Mouse (Mus musculus) midbrain, embryonic 16.5 days (tissue): ENCODE measurements around the gene Kcne4. TPM values are rescaled to one million over a fixed set of nuclear protein-coding genes. Genes with fewer than 3 reads are reported as not detected.

Source experiments
- ATAC-seq: fragments of 200-750 bp; cut with Nextera tagmentation; 2 replicates; pipeline ENCODE4 v1.8.0; 2017; ENCODE audit warnings: moderate TSS enrichment
- H3K27ac ChIP-seq: fragments of 300-500 bp; sonication (generic); 2 replicates; pipeline ENCODE4 v1.5.1; 2014; ENCODE audit warnings: mild to moderate bottlenecking, low read length, mixed read lengths
- H3K27me3 ChIP-seq: fragments of 300-500 bp; sonication (generic); 2 replicates; pipeline ENCODE4 v1.6.1; 2014; ENCODE audit warnings: low read depth, low read length, mixed read lengths; ENCODE audit not compliant: control insufficient read depth, insufficient read depth
- H3K36me3 ChIP-seq: fragments of 300-500 bp; sonication (generic); 2 replicates; pipeline ENCODE4 v1.6.1; 2014; ENCODE audit warnings: mild to moderate bottlenecking, low read length, moderate library complexity, mixed read lengths; ENCODE audit not compliant: control insufficient read depth, insufficient read depth
- H3K4me1 ChIP-seq: fragments of 300-500 bp; sonication (generic); 2 replicates; pipeline ENCODE4 v1.6.1; 2014; ENCODE audit warnings: mild to moderate bottlenecking, low read length, mixed read lengths; ENCODE audit not compliant: control insufficient read depth, insufficient read depth
- H3K4me2 ChIP-seq: fragments of 300-500 bp; sonication (generic); 2 replicates; pipeline ENCODE4 v1.6.1; 2014; ENCODE audit warnings: mild to moderate bottlenecking, low read length, mixed read lengths
- H3K4me3 ChIP-seq: fragments of 300-500 bp; sonication (generic); 2 replicates; pipeline ENCODE4 v1.5.1; 2014; ENCODE audit warnings: low read depth, mild to moderate bottlenecking, low read length, moderate library complexity, mixed read lengths
- H3K9ac ChIP-seq: fragments of 300-500 bp; sonication (generic); 2 replicates; pipeline ENCODE4 v1.6.1; 2014; ENCODE audit warnings: low read depth, low read length, mixed read lengths
- H3K9me3 ChIP-seq: fragments of 300-500 bp; sonication (generic); replicated peaks from 2 replicates; pipeline ENCODE4 v1.6.1; 2014; ENCODE audit warnings: mild to moderate bottlenecking, low read length, mixed read lengths; ENCODE audit not compliant: control insufficient read depth, poor library complexity, severe bottlenecking
- WGBS: fragments of 180-500 bp; shearing (Covaris S2); extraction: QIAGEN DNeasy Blood & Tissue Kit; methylation state at CpG from one replicate; pipeline ENCODE4 v1.1.7; 2014; 5-methylcytosine and 5-hydroxymethylcytosine counted together
- polyA plus RNA-seq: library from polyadenylated mRNA; unstranded; fragments of >200 nt; fragmentation: Nextera tagmentation; extraction: Ambion mirVana; gene quantifications from 2 replicates; pipeline ENCODE4 v1.2.1, GENCODE M21; 2015

The Kcne4 gene
- polyA plus RNA-seq, 1 experiment from 2014 or later, result 1.5 TPM

DNA sequence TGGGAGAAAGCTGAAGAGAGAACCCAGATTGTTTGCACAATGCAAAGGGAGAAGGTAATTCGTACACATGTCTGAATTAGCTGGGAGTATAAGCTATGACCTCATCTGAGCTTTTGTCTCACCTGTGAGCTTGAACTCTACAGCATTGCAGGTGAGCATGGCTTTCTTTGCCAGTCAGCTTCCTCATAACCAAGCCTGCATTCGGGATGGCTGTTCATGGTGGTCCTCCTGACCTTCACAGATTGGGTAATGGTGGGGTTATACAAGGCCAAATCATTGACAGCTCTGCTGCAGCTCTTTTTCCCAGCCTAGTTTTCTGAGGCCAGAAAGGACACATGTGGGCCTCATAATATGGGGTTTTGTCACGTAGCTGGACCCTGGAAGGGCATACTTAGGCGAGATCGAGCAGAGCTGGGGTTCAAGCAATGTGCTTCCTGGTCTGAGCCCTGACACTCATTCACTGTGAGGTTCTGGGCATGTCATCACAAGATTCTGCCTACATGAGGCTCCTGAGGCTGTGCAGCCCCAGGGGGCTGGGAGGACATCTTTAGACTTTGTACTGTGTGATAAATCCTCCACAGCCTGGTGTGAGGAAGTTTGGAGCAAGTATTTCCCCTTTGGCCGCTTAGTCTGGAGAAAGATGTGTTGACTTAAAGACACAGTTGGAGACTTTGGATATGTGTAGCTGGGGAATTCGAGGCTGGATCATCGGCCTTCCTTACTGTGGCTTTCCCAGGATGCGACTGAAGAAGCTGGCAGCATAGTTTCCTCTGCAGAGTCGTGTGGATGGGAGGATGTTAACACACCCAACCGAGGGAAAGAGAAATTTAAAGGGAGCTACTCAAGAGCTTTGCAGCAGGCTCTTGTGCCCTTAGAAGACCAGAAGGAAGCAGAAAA, 2.3 kb downstream of the Kcne4 start:
- no peak for ATAC-seq
- Histone ChIP-seq H3K27ac (0 out of 2 replicates have a peak overlapping the region, but pooled peaks have one; percentile 33), H3K4me3 (no peak overlapping the region)

DNA sequence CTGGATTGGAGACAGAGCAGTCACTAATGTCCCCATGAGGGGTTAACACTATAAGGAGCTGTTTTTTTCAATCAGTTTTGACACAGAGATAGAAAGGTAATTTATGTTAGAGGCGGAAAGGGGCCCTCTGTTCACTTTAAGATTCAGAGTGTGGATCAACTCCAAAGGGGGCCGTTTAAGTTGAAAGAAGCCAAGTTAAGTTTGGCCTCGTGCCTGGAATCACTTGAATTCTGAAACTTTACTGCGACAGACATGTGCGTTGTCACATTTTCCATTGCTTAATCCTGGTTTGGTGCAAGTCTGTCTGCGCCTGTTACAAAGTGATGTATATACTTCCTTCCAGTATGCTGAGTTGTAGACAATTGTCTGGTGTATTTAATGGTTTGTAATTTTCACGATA, 3.0 kb downstream of the Kcne4 start:
- Histone ChIP-seq H3K4me3 (no peak overlapping the region), H3K4me1 (peaks cover 4% of the 10 kb centered on the region; the same call in 1 of the 2 replicates), H3K9me3 (no peaks in the 10 kb centered on the region), H3K27ac (0 out of 2 replicates have a peak overlapping the region, but pooled peaks have one; percentile 33), H3K4me2 (no peak overlapping the region), H3K9ac (no peak overlapping the region), H3K27me3 (no peaks in the 10 kb centered on the region), H3K36me3 (no peaks in the 10 kb centered on the region)
- peak; percentile 40; the same call in 1 of the 2 replicates for ATAC-seq
- WGBS, result 34% methylated on average over 7 of the region's 7 CpGs

More for the DNA sequence above, 2.3 kb downstream of the Kcne4 start:
- Histone ChIP-seq H3K9ac (no peak overlapping the region), H3K4me1 (peaks cover 4% of the 10 kb centered on the region; the same call in 1 of the 2 replicates), H3K9me3 (no peaks in the 10 kb centered on the region), H3K27me3 (no peaks in the 10 kb centered on the region), H3K4me2 (no peak overlapping the region), H3K36me3 (no peaks in the 10 kb centered on the region)
- WGBS, result 66% methylated on average over 11 of the region's 11 CpGs

DNA sequence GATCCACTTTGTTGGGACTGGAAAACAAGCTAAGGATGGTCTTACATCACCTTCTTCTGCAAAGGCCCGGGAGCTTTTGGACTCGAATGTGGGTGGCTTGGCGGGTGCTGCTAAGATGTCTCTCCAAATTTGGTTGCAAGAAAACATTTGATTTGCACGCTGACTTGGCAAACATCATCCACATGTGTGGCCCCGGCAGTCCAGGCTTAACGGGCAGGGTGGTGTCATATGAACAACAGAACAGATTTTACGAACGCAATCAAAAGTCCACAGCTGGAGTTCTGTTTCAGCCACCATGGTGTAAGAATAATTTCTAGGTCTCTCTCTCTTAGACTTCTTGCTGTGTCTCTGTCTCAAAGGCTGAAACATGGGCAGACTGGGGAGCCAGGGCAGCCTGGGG, 3.6 kb downstream of the Kcne4 start:
- no peak for ATAC-seq

DNA sequence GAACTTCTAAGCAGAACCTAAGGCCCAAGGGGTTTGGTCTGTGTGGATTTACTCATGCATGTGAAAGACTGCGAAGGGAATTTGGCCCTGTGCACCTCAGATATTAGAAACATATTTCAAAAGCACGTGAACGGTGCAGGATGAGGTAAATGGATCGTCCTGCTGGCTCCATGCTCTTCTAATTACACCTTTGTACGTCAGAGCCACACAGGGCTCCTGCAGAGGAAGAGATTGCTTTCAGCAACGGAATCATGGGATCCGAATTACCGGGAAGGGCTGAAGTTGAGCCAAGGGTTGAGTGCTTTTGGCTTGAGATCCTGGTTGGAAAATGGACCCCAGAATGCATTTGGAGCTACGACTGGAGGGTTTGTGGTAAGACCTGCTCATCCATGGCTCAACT, 4.6 kb downstream of the Kcne4 start:
- H3K9me3 ChIP-seq, result no peaks in the 10 kb centered on the region
- no peaks in the 10 kb centered on the region for H3K27me3 ChIP-seq
- no peak overlapping the region for H3K27ac ChIP-seq
- 57% methylated on average over 9 of the region's 9 CpGs for WGBS
- H3K9ac ChIP-seq, result no peak overlapping the region
- no peaks in the 10 kb centered on the region for H3K36me3 ChIP-seq
- H3K4me1 ChIP-seq, result peaks cover 4% of the 10 kb centered on the region; the same call in 1 of the 2 replicates
- no peak overlapping the region for H3K4me2 ChIP-seq
- no peak for ATAC-seq
- no peak overlapping the region for H3K4me3 ChIP-seq

More for the DNA sequence above, 3.6 kb downstream of the Kcne4 start:
- WGBS, result 64% methylated on average over 8 of the region's 8 CpGs
- H3K27ac ChIP-seq, result no peak overlapping the region
- H3K4me1 ChIP-seq, result peaks cover 4% of the 10 kb centered on the region; the same call in 1 of the 2 replicates
- no peak overlapping the region for H3K4me3 ChIP-seq
- no peaks in the 10 kb centered on the region for H3K36me3 ChIP-seq
- no peaks in the 10 kb centered on the region for H3K9me3 ChIP-seq
- H3K27me3 ChIP-seq, result no peaks in the 10 kb centered on the region
- H3K4me2 ChIP-seq, result no peak overlapping the region
- H3K9ac ChIP-seq, result no peak overlapping the region

DNA sequence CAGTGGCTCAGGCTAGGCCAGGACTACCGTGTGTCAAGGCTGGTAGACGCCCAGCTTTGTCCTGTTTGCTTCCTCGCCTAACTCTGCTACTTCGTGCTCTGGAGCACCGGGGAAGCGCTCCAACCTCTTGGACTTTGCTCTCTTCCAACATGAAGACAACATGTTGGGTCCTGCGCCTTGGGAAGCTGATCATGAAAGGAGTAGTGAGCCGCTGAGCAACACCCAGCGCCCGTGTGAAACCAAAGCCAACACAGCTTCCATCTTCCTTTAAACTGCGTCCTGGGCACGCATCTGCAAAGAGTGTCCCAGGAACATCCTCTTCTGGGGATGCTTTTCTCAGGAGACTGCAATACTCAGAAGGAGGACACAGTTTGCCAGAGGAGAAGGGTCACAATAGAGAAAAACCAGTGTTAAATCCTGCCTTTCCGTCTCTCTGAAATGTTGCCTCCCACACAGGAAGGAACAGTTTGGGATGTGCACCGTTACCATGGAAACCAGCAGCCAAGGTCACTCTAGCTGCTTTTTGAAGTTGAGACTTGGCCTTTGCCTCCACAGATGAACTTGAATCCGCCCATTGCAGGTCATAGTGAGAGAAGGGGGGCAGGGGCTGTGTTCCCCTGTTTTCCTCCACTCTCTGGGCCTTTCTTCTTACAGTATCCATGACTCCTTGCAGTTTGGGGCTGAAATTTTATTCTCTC, 5.3 kb downstream of the Kcne4 start:
- 89% methylated on average over 15 of the region's 15 CpGs for WGBS
- H3K36me3 ChIP-seq, result no peaks in the 10 kb centered on the region
- peak; percentile 33; the same call in 1 of the 2 replicates for ATAC-seq
- no peaks in the 10 kb centered on the region for H3K9me3 ChIP-seq
- H3K9ac ChIP-seq, result no peak overlapping the region
- no peak overlapping the region for H3K4me2 ChIP-seq
- H3K4me3 ChIP-seq, result no peak overlapping the region
- peaks cover 4% of the 10 kb centered on the region; the same call in 1 of the 2 replicates for H3K4me1 ChIP-seq
- peak overlapping the region; percentile 24; the same call in 1 of the 2 replicates for H3K27ac ChIP-seq
- H3K27me3 ChIP-seq, result no peaks in the 10 kb centered on the region

DNA sequence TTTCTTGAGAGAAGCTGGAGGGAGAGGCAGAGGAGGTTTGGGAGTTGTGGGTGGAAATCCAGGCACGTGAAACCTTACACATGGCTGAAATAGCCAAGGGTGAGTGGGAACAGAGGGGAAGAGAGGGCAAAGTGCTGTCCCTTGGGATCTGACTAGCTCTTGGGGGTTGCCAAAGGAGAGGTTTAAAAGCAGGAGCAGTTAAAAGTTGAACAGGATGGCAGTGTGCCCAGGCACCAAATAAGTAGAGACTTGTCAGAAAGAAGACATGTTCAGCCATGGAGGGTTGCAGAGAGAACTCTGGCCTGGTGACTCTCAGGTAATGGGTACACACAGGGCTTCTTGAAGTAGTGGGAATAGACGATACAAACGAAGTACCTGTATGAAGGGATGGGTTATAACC, 8.7 kb downstream of the Kcne4 start:
- ATAC-seq, result no peak
- H3K9ac ChIP-seq, result no peak overlapping the region
- no peaks in the 10 kb centered on the region for H3K9me3 ChIP-seq
- WGBS, result 83% methylated on average over 3 of the region's 3 CpGs
- H3K4me1 ChIP-seq, result peaks cover 4% of the 10 kb centered on the region; the same call in 1 of the 2 replicates
- no peaks in the 10 kb centered on the region for H3K36me3 ChIP-seq
- no peak overlapping the region for H3K4me3 ChIP-seq
- no peaks in the 10 kb centered on the region for H3K27me3 ChIP-seq
- no peak overlapping the region for H3K27ac ChIP-seq
- H3K4me2 ChIP-seq, result no peak overlapping the region

DNA sequence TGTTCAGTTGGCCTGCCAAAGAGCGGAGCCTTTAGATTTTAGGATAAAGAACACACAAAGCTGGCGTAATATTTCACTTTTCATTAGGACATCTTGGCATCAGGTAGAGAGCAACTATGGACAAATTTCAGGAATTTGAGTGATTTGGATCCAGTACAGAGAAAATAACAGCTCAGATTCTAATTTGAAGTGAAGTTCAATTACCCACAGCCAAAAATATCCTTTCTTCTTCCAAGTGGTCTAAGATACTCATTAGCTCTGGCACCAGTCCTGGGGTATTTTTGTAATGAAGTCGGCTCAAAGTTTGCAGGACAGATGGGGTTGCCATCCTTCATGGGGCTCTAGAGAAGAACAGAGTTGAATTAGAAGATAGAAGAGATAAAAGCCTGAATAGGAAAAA, 21.9 kb downstream of the Kcne4 start:
- no peaks in the 10 kb centered on the region for H3K27me3 ChIP-seq
- H3K9ac ChIP-seq, result no peak overlapping the region
- no peaks in the 10 kb centered on the region for H3K36me3 ChIP-seq
- H3K27ac ChIP-seq, result no peak overlapping the region
- ATAC-seq, result no peak
- H3K4me1 ChIP-seq, result no peaks in the 10 kb centered on the region
- H3K4me2 ChIP-seq, result no peak overlapping the region
- H3K4me3 ChIP-seq, result no peak overlapping the region
- no peaks in the 10 kb centered on the region for H3K9me3 ChIP-seq
- 91% methylated on average over 3 of the region's 3 CpGs for WGBS

DNA sequence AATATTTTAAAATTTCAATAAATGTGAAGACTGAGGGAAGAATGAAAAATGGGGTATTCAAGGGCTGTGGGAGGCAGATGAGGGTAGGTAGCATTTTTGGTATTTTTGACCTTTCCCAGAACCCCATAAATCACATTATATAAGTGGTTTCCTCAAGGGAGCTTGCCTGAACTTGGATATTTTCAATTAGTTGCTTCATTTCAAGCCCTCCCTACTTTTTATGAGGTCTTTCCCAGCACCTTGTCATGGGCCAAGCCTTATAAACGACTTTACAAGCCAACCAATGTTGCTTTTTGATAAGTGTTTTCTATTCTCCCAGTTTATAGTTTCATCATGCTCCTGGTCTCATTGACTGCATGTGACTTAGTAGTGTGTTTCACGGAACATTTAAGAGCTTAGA, 24.2 kb downstream of the Kcne4 start:
- no peak overlapping the region for H3K4me2 ChIP-seq
- no peaks in the 10 kb centered on the region for H3K9me3 ChIP-seq
- H3K4me1 ChIP-seq, result no peaks in the 10 kb centered on the region
- no peak overlapping the region for H3K9ac ChIP-seq
- H3K4me3 ChIP-seq, result no peak overlapping the region
- 74% methylated on average over 2 of the region's 2 CpGs for WGBS
- no peak for ATAC-seq
- no peaks in the 10 kb centered on the region for H3K27me3 ChIP-seq
- H3K36me3 ChIP-seq, result no peaks in the 10 kb centered on the region
- no peak overlapping the region for H3K27ac ChIP-seq

DNA sequence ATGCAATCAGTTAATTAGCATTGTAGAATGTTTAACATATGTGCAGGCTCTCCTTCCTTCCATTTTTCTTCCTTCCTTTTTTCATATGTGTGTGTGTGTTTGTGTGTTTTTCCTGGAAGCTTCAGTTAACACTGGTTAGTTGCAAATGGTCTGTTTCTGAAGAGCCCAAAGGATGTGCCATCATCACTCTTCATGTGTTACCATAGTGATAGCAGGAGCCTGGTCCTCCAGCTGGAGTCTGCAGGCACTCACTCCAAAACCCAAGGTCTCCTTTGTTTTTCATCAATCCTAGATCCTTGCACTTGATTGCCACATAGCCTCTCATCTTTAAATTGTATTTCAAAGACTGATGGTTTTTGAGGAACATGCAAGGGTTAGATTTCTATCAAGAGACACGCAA, 29.1 kb downstream of the Kcne4 start:
- H3K27ac ChIP-seq, result no peak overlapping the region
- H3K9me3 ChIP-seq, result no peaks in the 10 kb centered on the region
- H3K27me3 ChIP-seq, result no peaks in the 10 kb centered on the region
- 89% methylated on average over 1 of the region's 1 CpGs for WGBS
- H3K9ac ChIP-seq, result no peak overlapping the region
- H3K36me3 ChIP-seq, result no peaks in the 10 kb centered on the region
- no peaks in the 10 kb centered on the region for H3K4me1 ChIP-seq
- ATAC-seq, result no peak
- H3K4me2 ChIP-seq, result no peak overlapping the region
- no peak overlapping the region for H3K4me3 ChIP-seq
